Mouse (Mus musculus) MEL (cell line): ENCODE measurements around the gene 1700003F12Rik. TPM values are rescaled to one million over a fixed set of nuclear protein-coding genes. Genes with fewer than 3 reads are reported as not detected.

ENCODE experiments used
- DNase-seq: peaks from one replicate; pipeline ENCODE4 v3.0.0; 2011; ENCODE audit warnings: low read depth, low spot score
- H3K27ac ChIP-seq: 2 replicates; pipeline ENCODE4 v1.5.1; 2012; ENCODE audit warnings: low read depth, mild to moderate bottlenecking, control low read depth, low read length, moderate library complexity; ENCODE audit not compliant: control insufficient read depth
- H3K27me3 ChIP-seq, 2 experiments: fragments of 150-350 bp in 1 of 2; sonication (generic) in 1 of 2; 2 replicates each; pipeline ENCODE4 v1.6.1; 2012; ENCODE audit warnings: low read length in 2 of 2, mild to moderate bottlenecking in 2 of 2, improper control_type of control experiment in 1 of 2, moderate library complexity in 1 of 2; ENCODE audit not compliant: insufficient read depth in 2 of 2, control insufficient read depth in 1 of 2
- H3K36me3 ChIP-seq, 2 experiments: 2 replicates each; pipeline ENCODE4 v1.6.1; 2012 to 2014; ENCODE audit warnings: low read length in 2 of 2, improper control_type of control experiment in 1 of 2, inconsistent platforms in 1 of 2, mild to moderate bottlenecking in 1 of 2; ENCODE audit not compliant: insufficient read depth in 2 of 2, control insufficient read depth in 1 of 2
- H3K4me1 ChIP-seq, 2 experiments: fragments of 150-350 bp in 1 of 2; sonication (generic) in 1 of 2; 2 replicates each; pipeline ENCODE4 v1.6.1; 2012; ENCODE audit warnings: low read length in 2 of 2, improper control_type of control experiment in 1 of 2, mild to moderate bottlenecking in 1 of 2; ENCODE audit not compliant: insufficient read depth in 2 of 2, control insufficient read depth in 1 of 2
- H3K4me3 ChIP-seq, 2 experiments: fragments of 150-350 bp in 1 of 2; sonication (generic) in 1 of 2; 2 replicates each; pipeline ENCODE4 v1.5.1; 2012; ENCODE audit warnings: low read depth in 2 of 2, low read length in 2 of 2, mild to moderate bottlenecking in 2 of 2, moderate library complexity in 2 of 2, control low read depth in 1 of 2, improper control_type of control experiment in 1 of 2; ENCODE audit not compliant: control insufficient read depth in 1 of 2, insufficient read depth in 1 of 2
- H3K79me2 ChIP-seq: 2 replicates; pipeline ENCODE4 v1.6.1; 2012; ENCODE audit warnings: mild to moderate bottlenecking, low read length, moderate library complexity; ENCODE audit not compliant: control insufficient read depth, poor library complexity, insufficient read depth
- H3K9ac ChIP-seq: 2 replicates; pipeline ENCODE4 v1.6.1; 2012; ENCODE audit warnings: low read depth, mild to moderate bottlenecking, control low read depth, low read length, moderate library complexity; ENCODE audit not compliant: control insufficient read depth, poor library complexity, severe bottlenecking
- H3K9me3 ChIP-seq: fragments of 150-350 bp; sonication (generic); replicated peaks from 2 replicates; pipeline ENCODE4 v1.6.1; 2012; ENCODE audit warnings: mild to moderate bottlenecking, low read length, improper control_type of control experiment, moderate library complexity; ENCODE audit not compliant: insufficient read depth
- BHLHE40 ChIP-seq: IDR thresholded peaks from 2 replicates; pipeline ENCODE4 v1.6.1; 2012; ENCODE audit warnings: low read depth, mild to moderate bottlenecking, inconsistent platforms, low read length, improper control_type of control experiment, borderline replicate concordance
- CHD1 ChIP-seq: IDR thresholded peaks from 2 replicates; pipeline ENCODE4 v1.6.1; 2012; ENCODE audit warnings: low read depth, mild to moderate bottlenecking, inconsistent platforms, low read length, improper control_type of control experiment
- CTCF ChIP-seq, 3 experiments: IDR thresholded peaks in 2 of 3; conservative IDR thresholded peaks in 1 of 3; 2 replicates each; pipeline ENCODE4 v1.5.1; 2011 to 2012; ENCODE audit warnings: low read length in 3 of 3, low read depth in 2 of 3, mild to moderate bottlenecking in 2 of 3, improper control_type of control experiment in 1 of 3, inconsistent platforms in 1 of 3, mixed read lengths in 1 of 3, moderate library complexity in 1 of 3; ENCODE audit not compliant: control insufficient read depth in 1 of 3, insufficient read depth in 1 of 3, poor library complexity in 1 of 3, severe bottlenecking in 1 of 3
- E2F4 ChIP-seq: IDR thresholded peaks from 2 replicates; pipeline ENCODE4 v1.6.1; 2011; ENCODE audit warnings: low read depth, low read length, improper control_type of control experiment, borderline replicate concordance
- EP300 ChIP-seq, 2 experiments: IDR thresholded peaks; 2 replicates each; pipeline ENCODE4 v1.6.1; 2011; ENCODE audit warnings: improper control_type of control experiment in 2 of 2, low read length in 2 of 2, low read depth in 1 of 2, mild to moderate bottlenecking in 1 of 2
- GABPA ChIP-seq: IDR thresholded peaks from 2 replicates; pipeline ENCODE4 v1.6.1; 2012; ENCODE audit warnings: low read depth, mild to moderate bottlenecking, inconsistent platforms, low read length, improper control_type of control experiment, moderate library complexity
- MAFK ChIP-seq: IDR thresholded peaks from 2 replicates; pipeline ENCODE4 v1.6.1; 2011; ENCODE audit warnings: low read depth, mild to moderate bottlenecking, low read length, improper control_type of control experiment, borderline replicate concordance
- MXI1 ChIP-seq: IDR thresholded peaks from 2 replicates; pipeline ENCODE4 v1.6.1; 2011; ENCODE audit warnings: mild to moderate bottlenecking, low read depth, low read length, improper control_type of control experiment
- MYB ChIP-seq: IDR thresholded peaks from 2 replicates; pipeline ENCODE4 v1.6.1; 2011; ENCODE audit warnings: mild to moderate bottlenecking, low read depth, low read length, improper control_type of control experiment
- MYC ChIP-seq: IDR thresholded peaks from 2 replicates; pipeline ENCODE4 v1.6.1; 2011; ENCODE audit warnings: low read depth, mild to moderate bottlenecking, low read length, improper control_type of control experiment, moderate library complexity
- POLR2AphosphoS5 ChIP-seq: IDR thresholded peaks from 2 replicates; pipeline ENCODE4 v1.6.1; 2012; ENCODE audit warnings: low read depth, borderline replicate concordance, mild to moderate bottlenecking, inconsistent platforms, low read length, moderate library complexity, mixed read lengths
- RAD21 ChIP-seq: IDR thresholded peaks from 2 replicates; pipeline ENCODE4 v1.6.1; 2011; ENCODE audit warnings: mild to moderate bottlenecking, low read depth, low read length, improper control_type of control experiment
- SMC3 ChIP-seq: IDR thresholded peaks from 2 replicates; pipeline ENCODE4 v1.6.1; 2011; ENCODE audit warnings: low read depth, low read length, improper control_type of control experiment
- TBP ChIP-seq: IDR thresholded peaks from 2 replicates; pipeline ENCODE4 v1.8.0; 2011; ENCODE audit warnings: low read depth, low read length, improper control_type of control experiment
- TCF12 ChIP-seq: IDR thresholded peaks from 2 replicates; pipeline ENCODE4 v1.6.1; 2014; ENCODE audit warnings: low read depth, mild to moderate bottlenecking, inconsistent platforms, low read length, improper control_type of control experiment, moderate library complexity
- ZMIZ1 ChIP-seq: IDR thresholded peaks from 2 replicates; pipeline ENCODE4 v1.6.1; 2012; ENCODE audit warnings: low read depth, mild to moderate bottlenecking, inconsistent platforms, low read length, improper control_type of control experiment, moderate library complexity
- polyA plus RNA-seq, 2 experiments: library from polyadenylated mRNA; stranded (reverse) in 1 of 2; unstranded in 1 of 2; fragments of >175 nt in 1 of 2; fragments of >200 nt in 1 of 2; gene quantifications; 2 replicates each; pipeline versions ENCODE4 v1.2.1 to v1.2.4; 2012; ENCODE audit warnings: low replicate concordance in 2 of 2, low read depth in 1 of 2; ENCODE audit not compliant: insufficient read length in 2 of 2, insufficient read depth in 1 of 2, missing spikeins in 1 of 2
- total RNA-seq: library from RNA; depleted of rRNA; stranded (reverse); fragments of 300-350 nt; gene quantifications from 2 replicates; pipeline ENCODE4 v1.2.3, GENCODE M21; 2012

Gene 1700003F12Rik
- total and polyA plus RNA-seq, 3 experiments = 0.42 to 0.72 TPM; not detected in 1

- H3K9ac ChIP-seq = no peak overlapping the region
- H3K27me3 ChIP-seq = no peaks in the 10 kb centered on the region
- no peak overlapping the region for H3K4me3 ChIP-seq
- H3K79me2 ChIP-seq = no peaks in the 10 kb centered on the region; the same call in 1 of the 2 replicates
- peak; percentile 26 for DNase-seq
- H3K9me3 ChIP-seq = no peaks in the 10 kb centered on the region
- TF ChIP-seq GABPA (no peak), CTCF (IDR thresholded peaks at IDR 0.05 in 2 of 3, conservative IDR thresholded peaks at IDR 0.05 in 1 of 3; ENCODE audit: control insufficient read depth in 1 of 3, insufficient read depth in 1 of 3, low read depth in 2 of 3, low read length in 3 of 3, poor library complexity in 1 of 3, severe bottlenecking in 1 of 3) (peak in 1 of 3 experiments; percentile 12; a peak in 1 of 6 replicates), SMC3 (0 out of 2 replicates have a peak, but pooled peaks have one; percentile 24), CHD1 (no peak), MXI1 (peak; percentile 38; the same call in 1 of the 2 replicates), TCF12 (no peak), EP300 (IDR thresholded peaks at IDR 0.05; ENCODE audit: low read depth in 1 of 2, low read length in 2 of 2) (no peak), MYB (no peak), BHLHE40 (no peak), ZMIZ1 (no peak), MYC (no peak), RAD21 (no peak), MAFK (no peak), TBP (no peak), POLR2AphosphoS5 (no peak)
- no peak overlapping the region for H3K27ac ChIP-seq
- H3K36me3 ChIP-seq = peaks cover 0 to 12% of the 10 kb centered on the region in 2 experiments; a peak in 2 of 4 replicates
- no peaks in the 10 kb centered on the region for H3K4me1 ChIP-seq
These were observed 39.2 kb upstream of the 1700003F12Rik start for GRCm38 (mm10) chr2:154507566-154508283.

GRCm38 (mm10) chr2:154508450-154508849 lies 38.4 kb upstream of the 1700003F12Rik start:
- H3K27me3 ChIP-seq = no peaks in the 10 kb centered on the region
- TF ChIP-seq E2F4 = no peak
- no peak for TF ChIP-seq MYB
- DNase-seq = no peak
- H3K9ac ChIP-seq = no peak overlapping the region
- no peak overlapping the region for H3K4me3 ChIP-seq
- H3K27ac ChIP-seq = no peak overlapping the region
- H3K4me1 ChIP-seq = no peaks in the 10 kb centered on the region
- H3K79me2 ChIP-seq = no peaks in the 10 kb centered on the region; the same call in 1 of the 2 replicates
- peaks cover 0 to 10% of the 10 kb centered on the region in 2 experiments; a peak in 2 of 4 replicates for H3K36me3 ChIP-seq
- no peaks in the 10 kb centered on the region for H3K9me3 ChIP-seq
